Mouse (Mus musculus) A20 (cell line): ENCODE measurements around the gene Tecpr1.

Source experiments
- DNase-seq: peaks from one replicate; pipeline ENCODE4 v3.0.0-alpha.2; 2011; ENCODE audit warnings: low read depth, low spot score

The Tecpr1 gene

GRCm38 (mm10) chr5:144207478-144207877 lies 15.9 kb downstream of the Tecpr1 start:
- DNase-seq, result peak; percentile 33

- DNase-seq, result no peak
Observed at GRCm38 (mm10) chr5:144206069-144206468, 17.3 kb downstream of the Tecpr1 start.

GRCm38 (mm10) chr5:144204911-144205310 lies 18.5 kb downstream of the Tecpr1 start:
- DNase-seq, result no peak

- DNase-seq, result no peak
Observed at GRCm38 (mm10) chr5:144204303-144204702, 19.1 kb downstream of the Tecpr1 start.

GRCm38 (mm10) chr5:144203398-144203959 lies 19.9 kb downstream of the Tecpr1 start:
- no peak for DNase-seq

- DNase-seq, result no peak
Observed at GRCm38 (mm10) chr5:144202430-144202829, 21.0 kb downstream of the Tecpr1 start.

GRCm38 (mm10) chr5:144200616-144201015 lies 22.8 kb downstream of the Tecpr1 start:
- no peak for DNase-seq

GRCm38 (mm10) chr5:144195567-144195966 lies 27.8 kb downstream of the Tecpr1 start:
- DNase-seq, result no peak

GRCm38 (mm10) chr5:144194416-144194815 lies 29.0 kb downstream of the Tecpr1 start:
- DNase-seq, result no peak

GRCm38 (mm10) chr5:144192673-144193072 lies 30.7 kb downstream of the Tecpr1 start:
- DNase-seq, result no peak

- DNase-seq, result no peak
Observed at GRCm38 (mm10) chr5:144191026-144191425, 32.4 kb downstream of the Tecpr1 start.

GRCm38 (mm10) chr5:144189950-144190583 lies 33.3 kb downstream of the Tecpr1 start, which contains the start of gene Bhlha15:
Gene Bhlha15, plus strand, starts transcription at chr5:144190286.
- peak; percentile 95 for DNase-seq

- DNase-seq, result no peak
Observed at GRCm38 (mm10) chr5:144189327-144189726, 34.1 kb downstream of the Tecpr1 start.

- DNase-seq, result no peak
Observed at GRCm38 (mm10) chr5:144188422-144188821, 35.0 kb downstream of the Tecpr1 start.

- DNase-seq, result no peak
Observed at GRCm38 (mm10) chr5:144184350-144185045, 38.9 kb downstream of the Tecpr1 start.

- peak; percentile 77 for DNase-seq
Observed at GRCm38 (mm10) chr5:144183647-144184335, 39.6 kb downstream of the Tecpr1 start.

GRCm38 (mm10) chr5:144183248-144183559 lies 40.2 kb downstream of the Tecpr1 start:
- DNase-seq, result no peak

- DNase-seq, result no peak
Observed at GRCm38 (mm10) chr5:144182542-144183247, 40.7 kb downstream of the Tecpr1 start.

- peak; percentile 94 for DNase-seq
Observed at GRCm38 (mm10) chr5:144181249-144181648, 42.2 kb downstream of the Tecpr1 start.

GRCm38 (mm10) chr5:144178216-144178615 lies 45.2 kb downstream of the Tecpr1 start:
- DNase-seq, result no peak

- DNase-seq, result no peak
Observed at GRCm38 (mm10) chr5:144173648-144174047, 49.8 kb downstream of the Tecpr1 start.
